Mouse (Mus musculus): ENCODE measurements at regions not wholly inside any gene's neighbourhood (a gene's known extent, or its start where the extent isn't known, plus 50 kb on each side); places are given as distances from the start of the nearest gene placed in this dataset.

GRCm38 (mm10) chr1:35708176-35708788, 359.9 kb upstream of the Hs6st1 start:
- DNase-seq (ENCODE audit: low read depth, low spot score), result no peak
- Histone ChIP-seq H3K9me3 (ENCODE audit: control insufficient read depth, insufficient read depth, low read depth, low read length) (no peaks in the 10 kb centered on the region), H3K9ac (ENCODE audit: insufficient read depth, low read depth, low read length, poor library complexity, severe bottlenecking) (no peak overlapping the region), H3K4me1 (ENCODE audit: control insufficient read depth in 2 of 2, insufficient read depth in 2 of 2, low read length in 2 of 2, poor library complexity in 1 of 2) (no peaks in the 10 kb centered on the region), H3K27ac (ENCODE audit: insufficient read depth, low read depth, low read length, poor library complexity, severe bottlenecking) (no peak overlapping the region), H3K36me3 (ENCODE audit: control insufficient read depth, insufficient read depth, low read length, poor library complexity, severe bottlenecking) (no peaks in the 10 kb centered on the region), H3K4me3 (ENCODE audit: insufficient read depth in 1 of 2, low read depth in 1 of 2, low read length in 2 of 2, poor library complexity in 1 of 2, severe bottlenecking in 1 of 2) (no peak overlapping the region)
- in situ Hi-C loops (cut with MboI; ENCODE audit: low sequenced_read_pairs in 2 of 2, unreplicated experiment in 2 of 2), result no loop called here
- TF ChIP-seq CHD2 (IDR thresholded peaks at IDR 0.05; ENCODE audit: low read depth, low read length), result no peak
- no peak for TF ChIP-seq MAFK (IDR thresholded peaks at IDR 0.05; ENCODE audit: insufficient read depth, low read depth, low read length)
- no peak for TF ChIP-seq ZC3H11A (IDR thresholded peaks at IDR 0.05; ENCODE audit: borderline replicate concordance, low read depth, low read length)
- TF ChIP-seq HCFC1 (IDR thresholded peaks at IDR 0.05; ENCODE audit: borderline replicate concordance, insufficient read depth, low read length), result no peak
- no peak for TF ChIP-seq ZNF384 (IDR thresholded peaks at IDR 0.05; ENCODE audit: low read depth, low read length)

DNA sequence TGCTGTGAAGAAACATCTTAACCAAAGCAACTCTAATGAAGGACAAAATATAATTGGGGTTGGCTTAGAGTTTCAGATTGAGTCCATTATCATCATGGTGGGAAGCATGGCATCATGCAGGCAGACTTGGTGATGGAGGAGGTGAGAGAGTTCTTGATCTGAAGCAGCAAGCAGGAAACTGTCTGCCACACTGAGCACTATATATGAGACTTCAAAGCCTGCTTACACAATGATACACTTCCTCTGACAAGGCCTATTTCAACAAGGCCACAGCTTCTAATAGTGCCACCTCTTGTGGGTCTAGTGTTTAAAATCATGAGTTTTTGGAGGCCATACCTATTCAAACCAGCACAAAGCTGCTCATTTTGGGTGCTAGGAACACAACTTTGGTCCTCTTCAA, 359.0 kb upstream of the Hs6st1 start:
- DNase-seq (ENCODE audit: low read depth, low spot score), result no peak
- H3K9ac ChIP-seq (ENCODE audit: insufficient read depth, low read depth, low read length, poor library complexity, severe bottlenecking), result no peak overlapping the region
- no peak overlapping the region for H3K27ac ChIP-seq (ENCODE audit: insufficient read depth, low read depth, low read length, poor library complexity, severe bottlenecking)
- TF ChIP-seq ZNF384 (IDR thresholded peaks at IDR 0.05; ENCODE audit: low read depth, low read length) (no peak), CHD2 (IDR thresholded peaks at IDR 0.05; ENCODE audit: low read depth, low read length) (no peak), HCFC1 (IDR thresholded peaks at IDR 0.05; ENCODE audit: borderline replicate concordance, insufficient read depth, low read length) (no peak), ZC3H11A (IDR thresholded peaks at IDR 0.05; ENCODE audit: borderline replicate concordance, low read depth, low read length) (no peak), MAFK (IDR thresholded peaks at IDR 0.05; ENCODE audit: insufficient read depth, low read depth, low read length) (no peak)
- H3K4me1 ChIP-seq (ENCODE audit: control insufficient read depth in 2 of 2, insufficient read depth in 2 of 2, low read length in 2 of 2, poor library complexity in 1 of 2), result no peaks in the 10 kb centered on the region
- H3K9me3 ChIP-seq (ENCODE audit: control insufficient read depth, insufficient read depth, low read depth, low read length), result no peaks in the 10 kb centered on the region
- no peaks in the 10 kb centered on the region for H3K36me3 ChIP-seq (ENCODE audit: control insufficient read depth, insufficient read depth, low read length, poor library complexity, severe bottlenecking)
- in situ Hi-C loops (cut with MboI; ENCODE audit: low sequenced_read_pairs in 2 of 2, unreplicated experiment in 2 of 2), result no loop called here
- H3K4me3 ChIP-seq (ENCODE audit: insufficient read depth in 1 of 2, low read depth in 1 of 2, low read length in 2 of 2, poor library complexity in 1 of 2, severe bottlenecking in 1 of 2), result no peak overlapping the region

DNA sequence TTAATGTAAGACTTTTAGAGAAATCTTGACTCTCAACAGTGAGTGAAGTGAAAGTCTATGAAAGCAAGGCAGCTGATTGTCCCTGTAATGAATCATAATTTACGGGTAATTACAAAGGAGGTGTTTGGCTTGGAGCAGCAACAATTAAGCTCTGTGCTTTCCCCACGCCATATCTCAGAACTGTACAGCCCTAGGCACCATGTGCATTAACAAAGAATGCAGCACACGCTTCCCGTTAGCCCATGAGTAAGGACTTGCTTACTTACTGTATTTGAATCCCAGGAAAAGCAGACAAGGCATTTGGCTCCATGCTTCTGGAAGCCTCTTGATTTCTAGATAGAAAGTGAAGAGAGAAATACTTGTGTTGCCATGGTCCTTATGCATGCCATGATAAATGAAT, 354.2 kb upstream of the Hs6st1 start:
- Histone ChIP-seq H3K4me1 (ENCODE audit: control insufficient read depth in 2 of 2, insufficient read depth in 2 of 2, low read length in 2 of 2, poor library complexity in 1 of 2) (no peaks in the 10 kb centered on the region), H3K9me3 (ENCODE audit: control insufficient read depth, insufficient read depth, low read depth, low read length) (no peaks in the 10 kb centered on the region), H3K36me3 (ENCODE audit: control insufficient read depth, insufficient read depth, low read length, poor library complexity, severe bottlenecking) (no peaks in the 10 kb centered on the region), H3K9ac (ENCODE audit: insufficient read depth, low read depth, low read length, poor library complexity, severe bottlenecking) (no peak overlapping the region), H3K4me3 (ENCODE audit: insufficient read depth in 1 of 2, low read depth in 1 of 2, low read length in 2 of 2, poor library complexity in 1 of 2, severe bottlenecking in 1 of 2) (no peak overlapping the region), H3K27ac (ENCODE audit: insufficient read depth, low read depth, low read length, poor library complexity, severe bottlenecking) (no peak overlapping the region)
- no peak for DNase-seq (ENCODE audit: low read depth, low spot score)
- in situ Hi-C loops (cut with MboI; ENCODE audit: low sequenced_read_pairs in 2 of 2, unreplicated experiment in 2 of 2), result no loop called here
- TF ChIP-seq ZNF384 (IDR thresholded peaks at IDR 0.05; ENCODE audit: low read depth, low read length) (no peak), MAFK (IDR thresholded peaks at IDR 0.05; ENCODE audit: insufficient read depth, low read depth, low read length) (no peak), CHD2 (IDR thresholded peaks at IDR 0.05; ENCODE audit: low read depth, low read length) (no peak), ZC3H11A (IDR thresholded peaks at IDR 0.05; ENCODE audit: borderline replicate concordance, low read depth, low read length) (no peak), HCFC1 (IDR thresholded peaks at IDR 0.05; ENCODE audit: borderline replicate concordance, insufficient read depth, low read length) (no peak)

- TF ChIP-seq CHD2 (IDR thresholded peaks at IDR 0.05; ENCODE audit: low read depth, low read length) (no peak), HCFC1 (IDR thresholded peaks at IDR 0.05; ENCODE audit: borderline replicate concordance, insufficient read depth, low read length) (no peak), MAFK (IDR thresholded peaks at IDR 0.05; ENCODE audit: insufficient read depth, low read depth, low read length) (no peak), ZNF384 (IDR thresholded peaks at IDR 0.05; ENCODE audit: low read depth, low read length) (no peak), ZC3H11A (IDR thresholded peaks at IDR 0.05; ENCODE audit: borderline replicate concordance, low read depth, low read length) (no peak)
- peak; percentile 31 for DNase-seq (ENCODE audit: low read depth, low spot score)
- in situ Hi-C loops (cut with MboI; ENCODE audit: low sequenced_read_pairs in 2 of 2, unreplicated experiment in 2 of 2), result no loop called here
These were observed 352.3 kb upstream of the Hs6st1 start for GRCm38 (mm10) chr1:35715931-35716330.

More at GRCm38 (mm10) chr1:35715931-35716330, 352.3 kb upstream of the Hs6st1 start:
- H3K4me3 ChIP-seq (ENCODE audit: insufficient read depth in 1 of 2, low read depth in 1 of 2, low read length in 2 of 2, poor library complexity in 1 of 2, severe bottlenecking in 1 of 2), result no peak overlapping the region
- H3K9ac ChIP-seq (ENCODE audit: insufficient read depth, low read depth, low read length, poor library complexity, severe bottlenecking), result no peak overlapping the region
- H3K4me1 ChIP-seq (ENCODE audit: control insufficient read depth in 2 of 2, insufficient read depth in 2 of 2, low read length in 2 of 2, poor library complexity in 1 of 2), result no peaks in the 10 kb centered on the region
- H3K36me3 ChIP-seq (ENCODE audit: control insufficient read depth, insufficient read depth, low read length, poor library complexity, severe bottlenecking), result no peaks in the 10 kb centered on the region
- H3K27ac ChIP-seq (ENCODE audit: insufficient read depth, low read depth, low read length, poor library complexity, severe bottlenecking), result no peak overlapping the region
- H3K9me3 ChIP-seq (ENCODE audit: control insufficient read depth, insufficient read depth, low read depth, low read length), result no peaks in the 10 kb centered on the region
